Mouse (Mus musculus) cortical plate, adult 2 months (tissue): ENCODE results near the gene Tsga10ip.

Source experiments
- CTCF ChIP-seq: fragments of 200-500 bp; IDR thresholded peaks from 2 replicates; pipeline ENCODE4 v1.5.1; 2011; ENCODE audit warnings: mild to moderate bottlenecking, control low read depth, low read length; ENCODE audit not compliant: insufficient read depth; ENCODE audit errors: extremely low read depth
- POLR2A ChIP-seq: fragments of 200-500 bp; IDR thresholded peaks from 2 replicates; pipeline ENCODE4 v1.6.1; 2011; ENCODE audit warnings: mild to moderate bottlenecking, low read length, control low read depth; ENCODE audit not compliant: insufficient read depth; ENCODE audit errors: extremely low read depth

- no peak for TF ChIP-seq CTCF
- TF ChIP-seq POLR2A: no peak
These were observed 45.4 kb upstream of the Tsga10ip start, which contains the start of gene Fosl1 for GRCm38 (mm10) chr19:5447515-5448353.
